Mouse (Mus musculus) cerebral cortex, adult 2 months (tissue): ENCODE measurements around the gene Gpr87.

Experiments
- WGBS: fragments of 180-500 bp; shearing (Covaris S2); methylation state at CpG from one replicate; pipeline ENCODE4 v1.1.7; 2018; 5-methylcytosine and 5-hydroxymethylcytosine counted together

Gpr87 gene

GRCm38 (mm10) chr3:59131966-59132365, 62.9 kb downstream of the Gpr87 start:
- WGBS, result 85% methylated on average over 4 of the region's 4 CpGs

- 72% methylated on average over 4 of the region's 4 CpGs for WGBS
Observed at GRCm38 (mm10) chr3:59131081-59131480, 63.8 kb downstream of the Gpr87 start.

DNA sequence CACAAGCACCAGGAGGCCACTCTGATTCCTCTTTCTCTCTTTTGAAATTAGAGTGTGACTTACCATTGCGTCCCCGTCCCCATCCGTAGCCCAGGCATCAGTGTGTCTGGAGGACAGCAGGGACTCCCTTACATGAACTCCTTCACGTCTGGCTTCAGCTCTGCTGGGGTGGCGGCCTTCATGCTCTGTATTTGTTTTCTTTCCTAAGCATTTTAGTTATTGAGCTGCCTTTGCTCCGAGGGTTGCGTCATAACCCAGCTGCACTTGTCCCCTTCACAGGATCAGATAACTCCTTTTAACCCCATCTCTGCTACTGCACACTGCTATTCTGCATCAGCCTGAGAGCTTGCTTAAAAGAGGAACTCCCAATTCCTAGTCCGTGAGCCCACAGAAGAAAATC, 64.5 kb downstream of the Gpr87 start:
- WGBS, result 75% methylated on average over 8 of the region's 8 CpGs

- 88% methylated on average over 3 of the region's 3 CpGs for WGBS
Observed at GRCm38 (mm10) chr3:59129547-59129946, 65.4 kb downstream of the Gpr87 start.
